Mouse (Mus musculus) stomach, embryonic 14.5 days (tissue): ENCODE data around the gene Sult6b2. TPM values are rescaled to one million over a fixed set of nuclear protein-coding genes. Genes with fewer than 3 reads are reported as not detected.
A peak's percentile ranks its signal among the peaks of the same experiment; 100 is the strongest.

ENCODE experiments used
- ATAC-seq: fragments of 200-750 bp; cut with Nextera tagmentation; 2 replicates; pipeline ENCODE4 v1.8.0; 2017; ENCODE audit warnings: low read depth, moderate TSS enrichment; ENCODE audit not compliant: insufficient number of reproducible peaks, insufficient read depth, low FRiP score
- H3K27ac ChIP-seq: fragments of 300-500 bp; sonication (generic); 2 replicates; pipeline ENCODE4 v1.5.1; 2014; ENCODE audit warnings: mild to moderate bottlenecking, low read length, moderate library complexity, mixed read lengths
- H3K27me3 ChIP-seq: fragments of 300-500 bp; sonication (generic); 2 replicates; pipeline ENCODE4 v1.6.1; 2014; ENCODE audit warnings: low read length, control low read depth, mixed read lengths; ENCODE audit not compliant: control insufficient read depth, insufficient read depth
- H3K36me3 ChIP-seq: fragments of 300-500 bp; sonication (generic); 2 replicates; pipeline ENCODE4 v1.6.1; 2014; ENCODE audit warnings: mild to moderate bottlenecking, control low read depth, low read length, moderate library complexity, mixed read lengths; ENCODE audit not compliant: control insufficient read depth, insufficient read depth
- H3K4me1 ChIP-seq: fragments of 300-500 bp; sonication (generic); 2 replicates; pipeline ENCODE4 v1.6.1; 2014; ENCODE audit warnings: low read length, control low read depth, mixed read lengths; ENCODE audit not compliant: control insufficient read depth, insufficient read depth
- H3K4me2 ChIP-seq: fragments of 300-500 bp; sonication (generic); replicated peaks from 2 replicates; pipeline ENCODE4 v1.6.1; 2014; ENCODE audit warnings: low read depth, low read length, control low read depth
- H3K4me3 ChIP-seq: fragments of 300-500 bp; sonication (generic); 2 replicates; pipeline ENCODE4 v1.5.1; 2014; ENCODE audit warnings: low read depth, low read length, control low read depth
- H3K9ac ChIP-seq: fragments of 300-500 bp; sonication (generic); replicated peaks from 2 replicates; pipeline ENCODE4 v1.6.1; 2014; ENCODE audit warnings: low read depth, mild to moderate bottlenecking, control low read depth, low read length, moderate library complexity, mixed read lengths
- H3K9me3 ChIP-seq: fragments of 300-500 bp; sonication (generic); 2 replicates; pipeline ENCODE4 v1.6.1; 2016; ENCODE audit warnings: low read depth, low read length, control low read depth; ENCODE audit not compliant: control insufficient read depth
- WGBS: fragments of 180-500 bp; shearing (Covaris S2); extraction: QIAGEN DNeasy Blood & Tissue Kit; methylation state at CpG from one replicate; pipeline ENCODE4 v1.1.7; 2014; 5-methylcytosine and 5-hydroxymethylcytosine counted together
- polyA plus RNA-seq: library from polyadenylated mRNA; unstranded; fragments of >200 nt; fragmentation: Nextera tagmentation; extraction: Ambion mirVana; gene quantifications from 2 replicates; pipeline ENCODE4 v1.2.1, GENCODE M21; 2014

The Sult6b2 gene
- polyA plus RNA-seq, 1 experiment from 2014 or later: not detected

DNA sequence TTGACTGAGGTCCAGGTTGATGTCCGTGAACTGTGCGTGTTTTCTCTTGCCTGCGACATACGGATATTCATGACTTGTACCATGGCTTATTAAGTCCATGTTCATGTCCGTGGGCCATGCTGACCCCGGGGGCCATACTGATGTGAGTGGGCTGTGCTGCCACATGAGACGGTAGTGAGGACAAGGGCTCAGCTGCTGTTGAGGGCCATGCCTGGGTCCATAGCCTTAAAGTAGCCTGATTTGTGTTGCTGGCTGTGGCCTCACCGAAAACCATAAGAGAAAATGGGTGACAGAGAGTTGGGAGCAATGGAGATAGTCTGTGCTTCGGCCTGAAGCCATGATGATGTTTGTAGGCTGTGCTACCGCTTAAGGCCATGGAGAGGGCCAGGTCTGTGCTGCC lies 14.0 kb upstream of the Sult6b2 start:
- no peaks in the 10 kb centered on the region for H3K9me3 ChIP-seq
- no peaks in the 10 kb centered on the region for H3K4me1 ChIP-seq
- no peak overlapping the region for H3K4me3 ChIP-seq
- no peak for ATAC-seq
- 95% methylated on average over 10 of the region's 10 CpGs for WGBS
- H3K4me2 ChIP-seq: no peak overlapping the region
- no peak overlapping the region for H3K27ac ChIP-seq
- no peak overlapping the region for H3K9ac ChIP-seq
- no peaks in the 10 kb centered on the region for H3K27me3 ChIP-seq
- no peaks in the 10 kb centered on the region for H3K36me3 ChIP-seq

DNA sequence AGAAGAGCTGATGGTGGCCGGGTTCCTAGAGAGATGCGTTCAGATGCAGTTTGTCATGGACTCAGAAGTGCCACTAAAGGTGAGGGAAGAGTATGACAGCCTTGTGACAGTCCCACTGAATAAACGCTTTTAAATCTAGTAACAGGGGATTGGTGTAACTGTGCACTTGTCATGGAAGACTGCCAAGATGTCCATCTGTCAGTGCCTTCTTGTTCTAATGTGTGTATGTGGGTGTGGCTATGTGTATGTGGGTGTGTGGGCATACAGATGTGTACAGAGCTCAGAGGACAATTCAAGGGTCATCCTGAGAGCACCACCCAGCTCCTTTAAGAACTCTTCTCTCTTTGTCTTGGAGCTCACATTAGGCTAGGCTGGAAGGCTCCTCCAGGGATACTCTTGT lies 11.2 kb upstream of the Sult6b2 start:
- H3K4me2 ChIP-seq: no peak overlapping the region
- H3K4me3 ChIP-seq: no peak overlapping the region
- H3K9ac ChIP-seq: no peak overlapping the region
- H3K9me3 ChIP-seq: no peaks in the 10 kb centered on the region
- WGBS: 71% methylated on average over 3 of the region's 3 CpGs
- H3K27ac ChIP-seq: no peak overlapping the region
- no peaks in the 10 kb centered on the region for H3K4me1 ChIP-seq
- H3K36me3 ChIP-seq: no peaks in the 10 kb centered on the region
- no peaks in the 10 kb centered on the region for H3K27me3 ChIP-seq
- no peak for ATAC-seq

DNA sequence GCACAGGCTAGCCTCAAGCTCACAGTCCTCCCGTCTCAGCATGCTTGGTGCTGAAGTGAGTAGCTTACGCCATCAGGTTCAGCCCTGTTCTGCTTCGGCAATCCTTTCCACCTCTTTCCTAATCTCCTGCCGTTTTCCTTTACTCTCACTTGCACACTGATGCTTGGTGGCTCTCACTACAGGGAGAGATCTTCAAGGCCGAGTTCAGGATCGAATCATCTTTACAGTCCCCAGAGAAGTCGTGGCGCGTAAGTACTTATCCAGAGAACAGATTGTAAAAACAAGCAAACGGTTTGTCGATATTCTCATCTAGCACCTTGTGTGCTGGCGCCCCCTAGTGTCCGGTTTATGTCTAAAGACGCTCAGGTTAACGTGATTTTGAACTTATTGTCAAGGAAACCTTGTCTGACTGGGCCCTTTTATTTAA lies 10.2 kb upstream of the Sult6b2 start:
- no peak overlapping the region for H3K27ac ChIP-seq
- no peaks in the 10 kb centered on the region for H3K27me3 ChIP-seq
- peak overlapping the region; percentile 68 for H3K4me2 ChIP-seq
- ATAC-seq: peak; percentile 49; the same call in 1 of the 2 replicates
- H3K36me3 ChIP-seq: no peaks in the 10 kb centered on the region
- 0 out of 2 replicates have a peak overlapping the region, but pooled peaks have one; percentile 28 for H3K9ac ChIP-seq
- whole genome bisulfite sequencing: 5% methylated on average over 15 of the region's 15 CpGs
- H3K4me3 ChIP-seq: peak overlapping the region; percentile 32
- no peaks in the 10 kb centered on the region for H3K4me1 ChIP-seq
- no peaks in the 10 kb centered on the region for H3K9me3 ChIP-seq

DNA sequence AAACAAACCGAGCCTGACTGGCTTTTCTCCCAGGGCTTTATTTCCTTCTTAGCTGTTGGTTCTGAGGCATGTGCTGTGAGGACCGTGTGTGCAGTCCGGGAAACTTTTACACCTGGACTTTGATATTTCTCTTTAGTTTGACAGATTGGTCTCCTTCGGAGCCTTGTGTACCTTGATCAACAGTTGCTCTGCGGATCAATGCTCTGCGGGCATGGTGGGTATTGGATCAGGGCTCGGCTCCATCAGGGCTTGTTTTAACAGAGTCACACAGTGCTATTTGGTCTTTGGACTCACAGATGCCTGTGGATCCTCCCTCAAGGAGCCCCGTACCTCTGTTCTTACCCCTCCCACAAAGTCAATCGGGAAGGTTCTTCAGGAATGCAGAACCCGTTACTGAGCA lies 9.7 kb upstream of the Sult6b2 start:
- no peaks in the 10 kb centered on the region for H3K36me3 ChIP-seq
- no peak overlapping the region for H3K9ac ChIP-seq
- 0 out of 2 replicates have a peak, but pooled peaks have one; percentile 42 for ATAC-seq
- no peaks in the 10 kb centered on the region for H3K9me3 ChIP-seq
- WGBS: 46% methylated on average over 10 of the region's 10 CpGs
- peak overlapping the region; percentile 68 for H3K4me2 ChIP-seq
- H3K4me1 ChIP-seq: no peaks in the 10 kb centered on the region
- H3K27ac ChIP-seq: no peak overlapping the region
- H3K4me3 ChIP-seq: peak overlapping the region; percentile 32; the same call in 1 of the 2 replicates
- H3K27me3 ChIP-seq: no peaks in the 10 kb centered on the region

DNA sequence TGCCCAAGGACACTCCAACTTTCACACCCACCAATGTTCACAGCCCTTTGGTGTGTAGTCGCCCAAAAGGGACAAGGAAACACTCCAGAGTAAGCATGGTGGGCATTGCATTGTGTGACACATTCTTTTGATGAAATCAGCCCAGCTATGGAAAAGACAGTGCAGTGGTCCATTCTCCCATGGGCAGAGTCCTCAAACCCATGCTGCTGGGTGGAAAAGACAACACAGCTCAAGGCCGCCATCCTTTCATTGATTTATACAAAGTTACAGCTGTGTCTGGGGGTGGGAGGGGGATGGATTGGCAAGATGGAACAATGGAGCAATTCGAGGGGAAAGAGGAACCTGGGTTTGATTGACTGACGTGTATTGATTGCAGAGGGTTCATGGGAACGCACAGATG lies 8.7 kb upstream of the Sult6b2 start:
- no peak overlapping the region for H3K27ac ChIP-seq
- no peaks in the 10 kb centered on the region for H3K36me3 ChIP-seq
- no peaks in the 10 kb centered on the region for H3K9me3 ChIP-seq
- H3K4me2 ChIP-seq: no peak overlapping the region
- no peak overlapping the region for H3K4me3 ChIP-seq
- H3K27me3 ChIP-seq: no peaks in the 10 kb centered on the region
- no peak for ATAC-seq
- no peak overlapping the region for H3K9ac ChIP-seq
- no peaks in the 10 kb centered on the region for H3K4me1 ChIP-seq
- 76% methylated on average over 5 of the region's 5 CpGs for WGBS

DNA sequence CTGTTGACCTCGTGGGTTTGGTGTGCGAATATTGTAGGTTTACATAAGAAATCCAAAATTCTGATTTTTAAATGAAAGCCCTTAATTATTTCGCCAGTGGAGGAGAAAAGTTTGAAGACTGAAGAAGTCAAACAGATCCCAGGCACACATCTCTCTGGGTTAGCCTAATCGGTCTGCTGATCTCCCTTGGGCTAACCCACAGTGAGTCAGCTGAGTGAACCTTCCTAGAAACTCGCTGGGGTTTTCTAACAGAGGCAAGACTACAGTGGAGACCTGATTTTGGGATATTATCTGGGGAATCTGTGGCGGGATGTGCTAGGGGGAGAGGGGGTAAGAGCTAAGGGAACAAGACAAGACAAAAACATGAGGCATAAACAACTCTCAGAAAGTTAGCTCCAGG lies 5.9 kb upstream of the Sult6b2 start:
- H3K4me2 ChIP-seq: no peak overlapping the region
- H3K9ac ChIP-seq: no peak overlapping the region
- ATAC-seq: no peak
- H3K9me3 ChIP-seq: no peaks in the 10 kb centered on the region
- no peaks in the 10 kb centered on the region for H3K27me3 ChIP-seq
- no peak overlapping the region for H3K4me3 ChIP-seq
- no peaks in the 10 kb centered on the region for H3K4me1 ChIP-seq
- H3K36me3 ChIP-seq: no peaks in the 10 kb centered on the region
- 68% methylated on average over 6 of the region's 6 CpGs for WGBS
- H3K27ac ChIP-seq: no peak overlapping the region

DNA sequence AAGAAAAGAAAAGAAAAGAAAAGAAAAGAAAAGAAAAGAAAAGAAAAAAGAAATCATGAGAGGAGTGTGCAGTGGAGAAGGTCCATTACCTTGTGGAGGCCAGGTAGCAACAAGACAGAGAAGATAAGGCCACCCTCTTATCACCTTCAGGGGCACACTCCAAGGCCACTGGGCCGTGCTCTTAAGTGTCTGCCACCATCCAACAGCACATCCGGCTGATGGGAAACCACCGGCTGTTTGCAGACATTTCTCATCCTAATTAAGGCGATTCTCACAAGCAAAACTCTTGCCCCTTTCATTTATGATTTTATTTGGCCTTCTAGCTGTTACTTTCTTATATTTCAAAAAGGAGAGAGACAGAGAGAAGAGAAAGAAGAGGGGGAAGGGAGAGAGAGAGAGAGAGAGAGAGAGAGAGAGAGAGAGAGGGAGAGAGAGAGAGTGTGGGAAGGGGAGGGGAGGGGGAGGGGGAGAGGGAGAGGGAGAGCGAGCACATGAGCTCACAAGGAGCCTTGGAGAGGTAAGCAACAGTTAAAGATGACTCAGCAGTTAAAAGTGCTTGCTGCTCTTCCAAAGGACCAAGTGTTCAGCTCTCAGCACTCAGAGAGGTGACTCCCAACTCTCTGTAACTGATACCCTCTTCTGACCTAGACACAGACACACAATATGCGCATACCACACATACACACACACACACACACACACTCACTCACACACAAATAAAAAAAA lies 5.2 kb upstream of the Sult6b2 start:
- ATAC-seq: no peak
- Histone ChIP-seq H3K27me3 (no peaks in the 10 kb centered on the region), H3K9ac (no peak overlapping the region), H3K4me2 (no peak overlapping the region), H3K9me3 (no peaks in the 10 kb centered on the region), H3K4me3 (no peak overlapping the region), H3K4me1 (no peaks in the 10 kb centered on the region), H3K27ac (no peak overlapping the region), H3K36me3 (no peaks in the 10 kb centered on the region)
- WGBS: 33% methylated on average over 6 of the region's 6 CpGs

DNA sequence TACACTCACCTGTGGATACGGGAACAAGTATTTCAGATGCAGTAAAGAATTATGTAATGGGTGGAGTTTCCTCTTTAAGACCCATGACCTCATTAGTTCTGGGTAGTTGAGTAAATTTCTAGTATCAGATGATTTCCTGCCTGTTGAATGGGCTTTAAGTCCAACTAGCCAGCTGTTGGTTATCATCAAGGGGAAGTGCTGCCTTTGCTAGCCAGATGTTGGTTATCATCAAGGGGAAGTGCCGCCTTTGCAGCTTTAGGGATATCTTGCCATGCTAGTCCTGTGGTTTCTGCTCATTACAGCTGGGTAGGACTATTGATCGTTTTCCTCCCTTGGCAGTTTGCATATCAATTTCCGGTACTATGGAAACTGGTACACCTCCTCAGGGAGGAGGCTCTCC lies 2.0 kb upstream of the Sult6b2 start:
- Histone ChIP-seq H3K27me3 (no peaks in the 10 kb centered on the region), H3K4me1 (no peaks in the 10 kb centered on the region), H3K9ac (no peak overlapping the region), H3K36me3 (no peaks in the 10 kb centered on the region), H3K4me2 (no peak overlapping the region), H3K27ac (no peak overlapping the region), H3K9me3 (no peaks in the 10 kb centered on the region), H3K4me3 (no peak overlapping the region)
- no peak for ATAC-seq
- WGBS: 68% methylated on average over 4 of the region's 4 CpGs
